Mouse (Mus musculus) heart, postnatal 25 days (tissue): ENCODE data around the gene Serpina3m. TPM values are rescaled to one million over a fixed set of nuclear protein-coding genes. Genes with fewer than 3 reads are reported as not detected.
"Not testable (repeated sequence)": the region's sequence is repeated elsewhere in the genome, so short reads cannot be mapped to it uniquely, and the experiment has no call there.

Source experiments
- DNase-seq: peaks from one replicate; pipeline ENCODE4 v3.0.0; 2022; ENCODE audit warnings: low spot score
- intact Hi-C: fragments of 180-260 bp; cut with DNase I; formaldehyde crosslinking; loops from one replicate; pipeline ENCODE4 v1.15.1; 2025
- total RNA-seq, 2 experiments: library from RNA; stranded (reverse); gene quantifications; 2 replicates each; pipeline ENCODE4 v1.2.3; 2021

Gene Serpina3m
- total RNA-seq, 2 experiments from 2014 or later: not detected

GRCm38 (mm10) chr12:104385987-104386386 lies 47.7 kb downstream of the Serpina3m start:
- DNase-seq, intact Hi-C loops: not testable (repeated sequence)

- intact Hi-C loops, DNase-seq: not testable (repeated sequence)
These were observed 48.6 kb downstream of the Serpina3m start for GRCm38 (mm10) chr12:104386878-104387277.

GRCm38 (mm10) chr12:104388477-104388876 lies 50.2 kb downstream of the Serpina3m start:
- intact Hi-C loops: no loop called here
- no peak for DNase-seq

- intact Hi-C loops, DNase-seq: not testable (repeated sequence)
These were observed 52.8 kb downstream of the Serpina3m start for GRCm38 (mm10) chr12:104391057-104391456.

- intact Hi-C loops: no loop called here
- DNase-seq: no peak
These were observed 65.7 kb downstream of the Serpina3m start for GRCm38 (mm10) chr12:104403968-104404367.

GRCm38 (mm10) chr12:104406454-104406885 lies 68.2 kb downstream of the Serpina3m start, which contains the start of gene Serpina3n:
Gene Serpina3n (plus strand): TSS chr12:104406729.
- no peak for DNase-seq
- intact Hi-C loops: no loop called here

GRCm38 (mm10) chr12:104412507-104412906 lies 74.2 kb downstream of the Serpina3m start:
- intact Hi-C loops: loop anchor here (10.0 kb wide), 1 partner anchor 168 kb away; no protein-coding TSS in a partner anchor
- DNase-seq: no peak

GRCm38 (mm10) chr12:104414576-104414975 lies 76.3 kb downstream of the Serpina3m start:
- no peak for DNase-seq
- intact Hi-C loops: loop anchor here (10.0 kb wide), 1 partner anchor 170 kb away; no protein-coding TSS in a partner anchor

GRCm38 (mm10) chr12:104415625-104416315 lies 77.5 kb downstream of the Serpina3m start:
- intact Hi-C loops: loop anchor here (10.0 kb wide), 1 partner anchor 171 kb away; no protein-coding TSS in a partner anchor
- DNase-seq: peak; percentile 23

GRCm38 (mm10) chr12:104418340-104419135 lies 80.3 kb downstream of the Serpina3m start:
- DNase-seq: no peak
- intact Hi-C loops: loop anchor here (1.0 to 10.0 kb wide), 3 partner anchors 174 to 424 kb away; no protein-coding TSS in a partner anchor

- no peak for DNase-seq
- intact Hi-C loops: loop anchor here (2.0 to 10.0 kb wide), 2 partner anchors 174 to 424 kb away; no protein-coding TSS in a partner anchor
These were observed 80.8 kb downstream of the Serpina3m start for GRCm38 (mm10) chr12:104419136-104419462.

- intact Hi-C loops: no loop called here
- DNase-seq: no peak
These were observed 84.5 kb downstream of the Serpina3m start for GRCm38 (mm10) chr12:104422615-104423392.

GRCm38 (mm10) chr12:104425591-104425990 lies 87.3 kb downstream of the Serpina3m start:
- DNase-seq: no peak
- intact Hi-C loops: no loop called here

- intact Hi-C loops: no loop called here
- no peak for DNase-seq
These were observed 88.6 kb downstream of the Serpina3m start for GRCm38 (mm10) chr12:104426915-104427314.

GRCm38 (mm10) chr12:104431359-104431758 lies 93.1 kb downstream of the Serpina3m start:
- DNase-seq: no peak
- intact Hi-C loops: no loop called here

- DNase-seq: no peak
- intact Hi-C loops: no loop called here
These were observed 94.9 kb downstream of the Serpina3m start for GRCm38 (mm10) chr12:104433214-104433613.

GRCm38 (mm10) chr12:104433951-104434735 lies 95.9 kb downstream of the Serpina3m start:
- intact Hi-C loops: no loop called here
- no peak for DNase-seq

- DNase-seq: peak; percentile 43
- intact Hi-C loops: loop anchor here (1.0 to 2.0 kb wide), 2 partner anchors 259 to 499 kb away; no protein-coding TSS in a partner anchor
These were observed 101.9 kb downstream of the Serpina3m start for GRCm38 (mm10) chr12:104440087-104440760.

- DNase-seq: no peak
- intact Hi-C loops: no loop called here
These were observed 105.4 kb downstream of the Serpina3m start for GRCm38 (mm10) chr12:104443716-104444115.
